Mouse (Mus musculus) hindbrain, embryonic 14.5 days (tissue): ENCODE measurements around the gene Nuak2. TPM values are rescaled to one million over a fixed set of nuclear protein-coding genes. Genes with fewer than 3 reads are reported as not detected.
A peak's percentile ranks its signal among the peaks of the same experiment; 100 is the strongest.

ENCODE experiments used
- ATAC-seq: fragments of 200-750 bp; cut with Nextera tagmentation; 2 replicates; pipeline ENCODE4 v1.8.0; 2017; ENCODE audit warnings: moderate number of reproducible peaks, mild to moderate bottlenecking, moderate TSS enrichment, moderate library complexity; ENCODE audit not compliant: low FRiP score
- DNase-seq: peaks from one replicate; pipeline ENCODE4 v3.0.0-alpha.2; 2015; ENCODE audit warnings: low spot score
- H3K27ac ChIP-seq: fragments of 300-500 bp; sonication (generic); 2 replicates; pipeline ENCODE4 v1.5.1; 2014; ENCODE audit warnings: mild to moderate bottlenecking, moderate library complexity
- H3K27me3 ChIP-seq: fragments of 300-500 bp; sonication (generic); 2 replicates; pipeline ENCODE4 v1.6.1; 2014; ENCODE audit warnings: mild to moderate bottlenecking, low read length, mixed read lengths; ENCODE audit not compliant: control insufficient read depth, insufficient read depth
- H3K36me3 ChIP-seq: fragments of 300-500 bp; sonication (generic); replicated peaks from 2 replicates; pipeline ENCODE4 v1.6.1; 2014; ENCODE audit not compliant: control insufficient read depth, insufficient read depth
- H3K4me1 ChIP-seq: fragments of 300-500 bp; sonication (generic); replicated peaks from 2 replicates; pipeline ENCODE4 v1.6.1; 2014; ENCODE audit warnings: antibody characterized with exemption, low read length, mixed read lengths; ENCODE audit not compliant: control insufficient read depth, insufficient read depth
- H3K4me2 ChIP-seq: fragments of 300-500 bp; sonication (generic); replicated peaks from 2 replicates; pipeline ENCODE4 v1.6.1; 2014; ENCODE audit warnings: mild to moderate bottlenecking, moderate library complexity
- H3K4me3 ChIP-seq: fragments of 300-500 bp; sonication (generic); replicated peaks from 2 replicates; pipeline ENCODE4 v1.5.1; 2014; ENCODE audit warnings: mild to moderate bottlenecking, low read length
- H3K9ac ChIP-seq: fragments of 300-500 bp; sonication (generic); 2 replicates; pipeline ENCODE4 v1.6.1; 2014
- H3K9me3 ChIP-seq: fragments of 300-500 bp; sonication (generic); 2 replicates; pipeline ENCODE4 v1.6.1; 2016; ENCODE audit warnings: low read length; ENCODE audit not compliant: control insufficient read depth
- WGBS: fragments of 180-500 bp; shearing (Covaris S2); extraction: QIAGEN DNeasy Blood & Tissue Kit; methylation state at CpG from one replicate; pipeline ENCODE4 v1.1.7; 2014; 5-methylcytosine and 5-hydroxymethylcytosine counted together
- polyA plus RNA-seq: library from polyadenylated mRNA; unstranded; fragments of >200 nt; fragmentation: Nextera tagmentation; extraction: Ambion mirVana; gene quantifications from 2 replicates; pipeline ENCODE4 v1.2.1, GENCODE M21; 2014

Gene Nuak2
- polyA plus RNA-seq, 1 experiment from 2014 or later, result 10.7 TPM

DNA sequence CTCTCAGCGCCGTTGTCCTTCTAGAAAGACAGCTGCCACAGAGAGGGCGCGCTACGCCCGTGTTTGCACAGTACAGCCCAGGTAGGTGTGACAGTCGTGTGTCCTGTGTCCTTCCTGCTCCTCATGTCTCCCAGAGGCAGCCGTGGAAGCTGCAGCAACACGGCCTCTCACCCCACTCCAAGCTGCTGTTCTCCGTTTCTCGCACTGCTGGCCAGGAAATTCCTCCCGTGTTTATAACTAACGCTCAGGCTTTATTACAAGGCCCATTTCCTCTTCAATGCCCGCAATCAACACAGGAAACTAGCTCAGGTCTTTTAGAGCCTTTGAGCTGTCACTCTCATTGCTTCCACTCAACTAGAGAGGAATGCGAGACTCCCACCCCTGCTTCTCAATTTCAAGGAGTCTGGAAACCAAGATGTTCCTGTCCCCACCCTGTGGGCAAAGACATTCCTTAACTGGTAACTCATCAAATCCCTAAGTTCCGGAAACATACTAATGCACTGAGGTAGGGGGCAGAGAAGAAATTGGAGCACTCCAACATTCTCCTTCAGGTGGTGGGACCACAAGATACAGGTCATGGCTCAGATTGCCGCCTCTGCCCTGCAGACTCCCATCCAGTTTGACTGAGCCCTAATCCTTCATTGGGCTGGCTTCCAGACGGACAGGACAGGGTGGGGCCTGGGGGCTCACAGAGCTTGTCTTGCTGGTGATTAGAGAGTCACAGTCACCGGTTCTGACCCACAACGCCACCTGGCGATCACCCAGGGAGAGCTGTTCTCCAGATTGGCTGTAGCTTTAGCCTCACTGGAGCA is 23.4 kb upstream of the Nuak2 start:
- DNase-seq (no peak), ATAC-seq (no peak)
- Histone ChIP-seq H3K9ac (no peak overlapping the region), H3K36me3 (no peaks in the 10 kb centered on the region), H3K27ac (no peak overlapping the region), H3K9me3 (no peaks in the 10 kb centered on the region), H3K27me3 (no peaks in the 10 kb centered on the region), H3K4me1 (peaks cover 49% of the 10 kb centered on the region), H3K4me2 (no peak overlapping the region), H3K4me3 (no peak overlapping the region)
- 47% methylated on average over 21 of the region's 21 CpGs for WGBS

DNA sequence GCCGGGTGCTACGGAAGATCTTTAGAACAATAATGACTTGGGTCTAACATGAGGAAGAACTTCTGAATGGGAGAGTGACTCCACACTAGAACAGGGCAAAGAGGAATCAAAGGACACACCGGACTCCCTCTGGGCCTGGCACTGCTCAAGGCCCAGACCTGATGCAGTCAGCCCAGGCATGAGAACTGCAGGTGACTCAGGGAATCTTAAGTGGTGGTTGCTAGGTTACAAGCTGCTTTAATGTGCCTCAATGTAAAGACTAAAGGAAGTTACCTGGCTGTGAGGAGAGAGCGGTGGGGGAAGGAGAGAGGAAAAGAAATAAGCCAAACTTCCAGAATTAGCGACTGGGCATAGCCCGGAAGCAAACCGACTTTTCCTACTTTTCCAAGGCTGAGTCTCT is 20.4 kb upstream of the Nuak2 start:
- ATAC-seq, result no peak
- no peak for DNase-seq
- 73% methylated on average over 7 of the region's 7 CpGs for WGBS
- Histone ChIP-seq H3K36me3 (no peaks in the 10 kb centered on the region), H3K4me1 (peaks cover 44% of the 10 kb centered on the region), H3K9ac (no peak overlapping the region), H3K27ac (no peak overlapping the region), H3K27me3 (no peaks in the 10 kb centered on the region), H3K9me3 (no peaks in the 10 kb centered on the region), H3K4me2 (no peak overlapping the region), H3K4me3 (no peak overlapping the region)

DNA sequence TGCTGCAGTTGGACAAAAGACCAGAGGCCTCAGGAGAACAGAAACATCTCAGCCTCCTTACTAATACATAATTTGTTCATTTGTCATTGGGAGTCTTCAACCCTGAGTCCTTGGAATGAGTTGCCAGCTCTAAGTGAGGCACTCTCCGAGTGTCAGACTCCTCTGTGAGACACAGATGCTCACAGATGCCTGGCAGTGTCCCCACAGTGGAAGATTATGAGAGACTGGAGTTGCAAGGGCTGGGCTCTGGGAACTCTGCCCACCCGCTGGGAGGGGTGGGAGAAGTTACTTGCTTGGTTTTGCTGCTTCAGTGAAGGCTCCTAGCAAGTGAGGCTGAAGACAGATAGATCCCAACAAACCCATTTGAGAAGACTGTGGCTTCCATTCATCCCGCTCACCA is 19.9 kb upstream of the Nuak2 start:
- WGBS, result 59% methylated on average over 3 of the region's 3 CpGs
- Histone ChIP-seq H3K4me1 (peaks cover 43% of the 10 kb centered on the region), H3K4me3 (no peak overlapping the region), H3K9me3 (no peaks in the 10 kb centered on the region), H3K27me3 (no peaks in the 10 kb centered on the region), H3K9ac (no peak overlapping the region), H3K27ac (no peak overlapping the region), H3K4me2 (no peak overlapping the region), H3K36me3 (no peaks in the 10 kb centered on the region)
- ATAC-seq (no peak), DNase-seq (no peak)

DNA sequence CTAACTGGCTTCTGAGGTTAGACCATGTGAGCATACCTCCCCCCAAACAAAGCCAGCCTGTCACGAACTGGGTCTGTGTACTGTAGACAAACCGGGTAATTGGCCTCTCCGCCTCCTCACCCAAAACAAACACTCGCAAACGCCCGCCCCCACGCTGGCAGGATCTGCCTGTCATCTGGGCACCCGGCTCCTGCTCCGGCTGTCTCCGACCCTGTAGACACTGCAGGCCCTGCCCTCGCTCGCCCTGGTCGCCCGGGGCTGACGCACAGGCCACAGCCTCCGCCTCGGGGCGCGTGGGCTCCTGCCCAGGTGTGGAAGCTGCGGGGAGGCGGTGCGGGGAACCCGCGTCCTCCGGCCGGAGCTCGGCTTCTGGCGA is 17.5 kb upstream of the Nuak2 start, which contains the start of gene Klhdc8a:
TSS of gene Klhdc8a (plus strand) at position 202 of the 376 bp plus-strand sequence.
- peaks cover 33% of the 10 kb centered on the region for H3K4me1 ChIP-seq
- no peaks in the 10 kb centered on the region for H3K9me3 ChIP-seq
- peak within 1 kb of the TSS; percentile 99 for H3K4me2 ChIP-seq
- peak; percentile 45 for DNase-seq
- H3K4me3 ChIP-seq, result peak within 1 kb of the TSS; percentile 61
- WGBS, result under 1% methylated on average over 28 of the region's 28 CpGs
- peak; percentile 66 for ATAC-seq
- H3K36me3 ChIP-seq, result no peaks in the 10 kb centered on the region
- H3K9ac ChIP-seq, result peak within 1 kb of the TSS; percentile 80
- H3K27ac ChIP-seq, result peak within 1 kb of the TSS; percentile 76
- H3K27me3 ChIP-seq, result 0 out of 2 replicates have a peak, but pooled peaks cover 7% of the 10 kb centered on the region

DNA sequence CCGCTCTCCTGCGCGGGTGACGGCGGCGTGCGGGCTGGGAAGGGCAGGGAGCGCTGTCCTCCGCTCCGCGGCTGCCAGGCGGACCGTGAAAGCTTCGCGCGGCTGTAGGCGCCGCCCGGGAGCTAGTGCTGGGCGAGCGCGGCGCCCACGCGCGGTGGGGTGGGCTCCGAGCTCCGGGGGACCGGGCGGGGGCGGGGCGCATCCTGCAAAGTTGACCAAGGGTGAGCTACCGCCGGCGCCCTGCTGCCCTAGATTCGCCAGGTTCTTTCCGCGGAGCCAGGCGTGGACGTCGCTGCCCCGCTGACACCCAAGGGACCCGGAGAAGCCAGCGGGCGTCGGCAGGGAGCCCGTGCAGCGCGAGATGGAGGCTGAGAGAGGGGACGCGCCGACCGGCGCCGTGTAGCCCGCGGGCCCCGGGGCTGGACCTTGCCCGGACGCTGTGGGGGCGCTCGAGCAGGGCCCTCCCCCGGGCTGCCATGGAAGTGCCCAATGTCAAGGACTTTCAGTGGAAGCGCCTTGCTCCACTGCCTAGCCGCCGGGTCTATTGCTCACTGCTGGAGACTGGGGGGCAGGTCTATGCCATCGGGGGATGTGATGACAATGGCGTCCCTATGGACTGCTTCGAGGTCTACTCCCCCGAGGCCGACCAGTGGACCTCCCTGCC is 17.0 kb upstream of the Nuak2 start:
- Histone ChIP-seq H3K9me3 (no peaks in the 10 kb centered on the region), H3K4me2 (peak overlapping the region; percentile 99), H3K27me3 (0 out of 2 replicates have a peak, but pooled peaks cover 7% of the 10 kb centered on the region), H3K27ac (peak overlapping the region; percentile 76), H3K36me3 (no peaks in the 10 kb centered on the region), H3K4me3 (peak overlapping the region; percentile 61), H3K4me1 (peaks cover 33% of the 10 kb centered on the region), H3K9ac (peak overlapping the region; percentile 80)
- DNase-seq (no peak), ATAC-seq (peak; percentile 66)
- WGBS, result under 1% methylated on average over 70 of the region's 71 CpGs

DNA sequence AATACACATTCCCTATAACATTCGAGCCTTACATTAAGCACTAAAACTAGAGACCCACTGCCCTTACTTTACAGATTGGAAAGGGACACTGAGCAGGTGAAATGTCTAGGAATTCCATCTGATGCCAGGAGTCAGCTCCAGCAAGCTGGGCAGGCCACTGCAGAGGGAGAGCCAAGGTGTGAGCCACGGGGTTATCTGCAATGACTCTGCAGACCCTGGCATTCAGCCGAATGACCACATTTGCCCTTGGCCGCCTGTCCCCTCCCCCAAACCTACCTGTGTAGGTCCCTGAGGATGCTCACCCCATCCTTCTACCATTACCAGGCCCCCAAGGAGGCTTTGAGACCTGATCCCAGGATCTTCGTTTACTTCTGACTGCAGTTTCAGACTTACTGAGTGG is 16.2 kb upstream of the Nuak2 start:
- no peaks in the 10 kb centered on the region for H3K9me3 ChIP-seq
- peak overlapping the region; percentile 80 for H3K9ac ChIP-seq
- H3K4me3 ChIP-seq, result peak overlapping the region; percentile 61
- H3K27ac ChIP-seq, result no peak overlapping the region
- 81% methylated on average over 5 of the region's 5 CpGs for WGBS
- DNase-seq (no peak), ATAC-seq (no peak)
- 0 out of 2 replicates have a peak, but pooled peaks cover 7% of the 10 kb centered on the region for H3K27me3 ChIP-seq
- peaks cover 33% of the 10 kb centered on the region for H3K4me1 ChIP-seq
- H3K36me3 ChIP-seq, result no peaks in the 10 kb centered on the region
- peak overlapping the region; percentile 99 for H3K4me2 ChIP-seq

DNA sequence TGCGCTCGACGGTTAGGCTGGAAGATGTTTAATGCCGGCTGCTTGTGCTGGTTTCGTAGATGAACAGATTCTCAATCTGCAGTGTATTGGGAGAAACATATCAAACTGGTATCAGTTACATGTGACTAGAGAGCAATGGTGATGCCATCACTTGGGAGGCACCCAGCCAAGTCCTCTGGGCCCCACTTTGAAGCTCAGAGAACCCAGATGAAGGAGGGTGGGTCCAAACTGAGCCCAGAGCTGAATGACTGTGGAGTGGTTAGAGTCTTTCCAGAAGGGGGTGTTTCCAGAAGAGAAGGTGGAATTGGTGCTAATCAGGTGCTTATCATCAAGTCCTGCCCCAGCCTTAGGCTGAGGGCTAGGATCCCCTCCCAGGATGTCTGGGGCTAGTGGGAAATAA is 14.7 kb upstream of the Nuak2 start:
- Histone ChIP-seq H3K9ac (no peak overlapping the region), H3K27me3 (0 out of 2 replicates have a peak, but pooled peaks cover 7% of the 10 kb centered on the region)
- no peak for ATAC-seq

DNA sequence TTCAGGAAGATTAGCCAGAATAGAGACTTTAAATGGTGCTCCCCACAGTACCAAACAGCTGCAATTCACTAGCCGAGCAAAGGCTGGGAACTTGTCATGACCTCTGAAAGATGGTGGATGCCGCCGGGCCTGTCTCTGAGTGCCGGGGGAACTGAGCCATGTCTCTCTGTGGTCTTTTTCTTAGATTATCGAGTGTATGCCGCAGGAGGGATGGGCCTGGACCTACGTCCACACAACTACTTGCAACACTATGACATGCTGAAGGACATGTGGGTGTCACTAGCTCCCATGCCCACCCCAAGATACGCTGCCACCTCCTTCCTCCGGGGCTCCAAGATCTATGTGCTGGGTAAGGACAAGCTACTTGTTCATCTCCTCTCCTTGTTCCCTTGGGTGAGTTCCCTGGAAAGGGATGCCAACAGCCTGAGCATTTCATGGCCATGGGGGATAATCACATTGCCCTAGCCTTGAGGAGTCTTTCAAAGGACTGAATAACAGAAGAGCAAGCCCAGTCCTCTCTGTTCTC is 13.5 kb upstream of the Nuak2 start:
- H3K36me3 ChIP-seq, result no peaks in the 10 kb centered on the region
- no peak overlapping the region for H3K27ac ChIP-seq
- 0 out of 2 replicates have a peak, but pooled peaks cover 7% of the 10 kb centered on the region for H3K27me3 ChIP-seq
- no peak overlapping the region for H3K4me3 ChIP-seq
- H3K4me2 ChIP-seq, result peak overlapping the region; percentile 99; the same call in 1 of the 2 replicates
- WGBS, result 84% methylated on average over 9 of the region's 9 CpGs
- no peaks in the 10 kb centered on the region for H3K9me3 ChIP-seq
- H3K4me1 ChIP-seq, result peaks cover 26% of the 10 kb centered on the region
- DNase-seq, result no peak
- no peak overlapping the region for H3K9ac ChIP-seq
- no peak for ATAC-seq

More for the DNA sequence above, 14.7 kb upstream of the Nuak2 start:
- WGBS, result 80% methylated on average over 5 of the region's 5 CpGs
- Histone ChIP-seq H3K27ac (no peak overlapping the region), H3K36me3 (no peaks in the 10 kb centered on the region), H3K4me3 (no peak overlapping the region), H3K4me1 (peaks cover 26% of the 10 kb centered on the region), H3K9me3 (no peaks in the 10 kb centered on the region), H3K4me2 (peak overlapping the region; percentile 99)
- DNase-seq, result no peak

DNA sequence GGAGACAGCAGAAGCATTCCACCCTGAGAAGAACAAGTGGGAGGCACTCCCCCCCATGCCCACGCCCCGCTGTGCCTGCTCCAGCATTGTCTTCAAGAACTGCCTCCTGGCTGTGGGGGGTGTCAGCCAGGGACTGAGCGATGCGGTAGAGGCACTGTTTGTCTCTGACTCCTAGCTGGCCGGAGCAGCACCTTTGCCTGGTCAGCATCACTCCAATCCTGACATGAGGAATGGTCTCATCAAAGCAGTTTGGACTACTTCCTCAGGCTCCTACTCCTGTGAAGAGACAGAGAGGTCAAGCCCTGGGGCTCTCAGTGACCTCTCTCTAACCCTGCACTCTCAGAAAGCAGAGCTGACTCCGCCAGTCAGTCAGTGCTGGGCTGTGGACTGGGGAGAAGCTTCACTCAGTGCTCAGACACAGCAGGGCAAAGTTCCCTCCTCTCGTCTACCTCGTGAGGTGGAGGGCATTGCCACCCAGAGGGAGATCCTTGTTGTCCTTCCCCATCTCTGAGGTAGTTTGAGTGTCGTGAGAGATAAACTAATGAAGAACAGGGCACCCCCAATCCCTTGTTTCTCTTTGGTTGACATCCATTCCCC is 11.2 kb upstream of the Nuak2 start:
- H3K9ac ChIP-seq, result no peak overlapping the region
- no peaks in the 10 kb centered on the region for H3K36me3 ChIP-seq
- DNase-seq (no peak), ATAC-seq (no peak)
- H3K4me3 ChIP-seq, result no peak overlapping the region
- H3K27ac ChIP-seq, result no peak overlapping the region
- no peaks in the 10 kb centered on the region for H3K9me3 ChIP-seq
- H3K4me1 ChIP-seq, result peaks cover 13% of the 10 kb centered on the region
- 0 out of 2 replicates have a peak, but pooled peaks cover 7% of the 10 kb centered on the region for H3K27me3 ChIP-seq
- no peak overlapping the region for H3K4me2 ChIP-seq
- WGBS, result 29% methylated on average over 9 of the region's 9 CpGs
